Mouse (Mus musculus): ENCODE results near the gene Rln3. TPM values are rescaled to one million over a fixed set of nuclear protein-coding genes. Genes with fewer than 3 reads are reported as not detected.
"Not testable (repeated sequence)": the region's sequence is repeated elsewhere in the genome, so short reads cannot be mapped to it uniquely, and the experiment has no call there.

Rln3 gene
- total RNA-seq, 2 experiments from 2014 or later: not detected

DNA sequence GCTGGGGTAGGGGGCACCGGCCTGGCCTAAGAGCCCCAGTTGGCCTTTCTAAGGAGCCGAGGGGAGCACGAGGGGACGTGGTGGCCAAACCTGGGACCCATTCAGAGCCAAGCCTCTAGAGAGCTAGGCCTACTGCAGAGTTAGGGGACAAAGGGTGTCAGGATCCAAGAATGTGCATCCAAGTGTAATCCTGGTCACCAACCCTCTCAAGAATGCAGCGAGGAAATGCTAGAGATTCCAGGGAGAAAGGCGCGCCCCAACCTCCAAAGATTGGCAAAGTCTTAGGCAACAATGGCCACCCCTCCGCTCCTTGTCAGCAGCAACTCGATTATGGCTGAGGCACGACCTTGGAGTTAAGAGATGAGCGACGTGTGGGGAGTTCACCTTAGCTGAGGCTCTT is 23.2 kb downstream of the Rln3 start:
- DNase-seq (ENCODE audit: low spot score in 2 of 2): no peak

DNA sequence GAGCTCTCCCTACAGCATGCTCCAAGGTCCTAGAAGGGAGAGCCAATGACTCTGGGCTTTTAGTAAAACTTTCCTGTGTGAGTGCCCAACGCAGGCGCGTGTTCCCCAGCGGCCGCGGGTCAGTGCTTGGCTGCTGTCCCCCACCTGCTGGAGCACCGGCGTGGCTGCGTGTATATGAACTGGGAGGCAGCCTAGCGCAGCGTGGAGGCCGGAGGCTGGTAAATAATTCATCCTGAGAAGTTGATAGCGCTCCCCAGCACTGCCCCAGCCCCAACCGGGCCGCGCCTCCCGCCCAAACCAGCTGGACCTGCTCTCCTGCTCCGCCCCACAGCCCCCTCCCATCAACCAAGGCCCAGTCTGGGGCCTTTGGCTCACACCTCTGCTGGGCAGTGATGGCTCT is 23.7 kb downstream of the Rln3 start, which contains the start of gene Palm3:
TSS of gene Palm3 (plus strand) at position 376 of the 400 bp plus-strand sequence.
- no peak for DNase-seq (ENCODE audit: low spot score in 2 of 2)

DNA sequence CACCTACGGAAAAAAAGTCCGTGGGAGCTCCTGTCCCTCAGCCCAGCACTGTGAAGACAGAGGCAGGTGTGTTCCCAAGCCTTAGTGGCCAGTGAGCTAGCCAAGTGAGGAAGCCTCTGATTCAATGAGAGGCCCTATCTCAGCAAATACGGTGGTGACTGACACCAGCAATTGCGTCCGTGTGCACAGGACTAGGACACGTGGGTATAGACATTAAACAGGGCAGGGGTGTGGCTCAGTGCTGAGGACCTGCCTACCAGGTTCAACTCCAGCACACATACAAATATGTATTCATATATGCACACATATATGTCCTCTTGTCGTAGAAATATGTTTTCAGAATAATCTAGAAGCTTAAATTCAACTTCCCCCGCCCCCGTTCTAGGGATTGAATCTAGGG is 25.1 kb downstream of the Rln3 start:
- DNase-seq (ENCODE audit: low spot score in 2 of 2): no peak

DNA sequence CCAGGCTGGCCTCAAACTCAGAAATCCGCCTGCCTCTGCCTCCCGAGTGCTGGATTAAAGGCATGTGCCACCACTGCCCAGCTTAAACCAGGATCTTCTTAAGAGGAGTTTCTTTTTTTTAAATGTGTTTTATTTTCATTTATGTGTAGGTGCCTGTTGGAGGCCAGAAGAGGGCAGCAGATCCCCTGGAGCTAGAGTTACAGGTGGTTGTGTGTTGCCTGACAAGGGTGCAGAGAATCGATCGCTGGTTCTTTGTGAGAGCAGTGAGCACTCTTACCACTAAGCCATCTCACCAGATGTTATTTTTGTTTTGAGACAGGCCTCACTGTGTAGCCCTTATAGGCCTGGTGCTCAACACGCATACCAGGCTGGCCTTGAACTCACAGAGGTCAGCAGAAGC is 29.0 kb downstream of the Rln3 start:
- no peak for DNase-seq (ENCODE audit: low spot score in 2 of 2)

DNA sequence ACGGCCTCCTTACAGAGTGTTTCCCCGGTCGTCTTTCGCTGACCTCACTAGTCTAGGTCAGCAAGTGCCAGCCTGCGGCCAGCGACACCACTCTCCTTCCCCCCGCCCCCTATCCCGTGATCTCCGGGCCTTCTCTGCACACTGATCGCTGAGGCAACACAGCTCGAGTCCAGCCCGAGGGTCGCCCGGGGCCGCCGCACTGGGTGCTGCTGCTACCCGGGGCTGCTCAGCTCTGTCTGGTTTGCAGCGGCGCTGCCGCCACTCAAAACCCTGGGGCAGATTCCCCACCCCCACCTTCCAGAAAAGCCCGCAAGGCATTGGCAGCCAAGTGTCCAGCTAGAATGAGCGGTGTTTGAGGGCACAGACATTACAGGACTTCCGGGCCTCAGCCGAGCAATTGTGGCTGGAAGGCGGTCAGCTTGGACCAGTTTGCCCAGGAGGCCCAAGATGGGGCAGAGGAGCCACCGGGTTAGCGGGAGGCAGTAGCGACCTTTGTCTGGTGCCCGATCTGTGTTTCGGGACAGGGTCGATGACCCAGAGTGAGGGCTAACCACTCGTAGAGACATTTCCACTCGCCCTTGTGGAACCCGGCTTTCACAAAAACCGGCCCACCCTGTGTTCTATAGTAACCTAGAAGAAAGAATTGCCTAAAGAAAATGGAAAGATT is 32.2 kb downstream of the Rln3 start:
- no peak for DNase-seq (ENCODE audit: low spot score in 2 of 2)

DNA sequence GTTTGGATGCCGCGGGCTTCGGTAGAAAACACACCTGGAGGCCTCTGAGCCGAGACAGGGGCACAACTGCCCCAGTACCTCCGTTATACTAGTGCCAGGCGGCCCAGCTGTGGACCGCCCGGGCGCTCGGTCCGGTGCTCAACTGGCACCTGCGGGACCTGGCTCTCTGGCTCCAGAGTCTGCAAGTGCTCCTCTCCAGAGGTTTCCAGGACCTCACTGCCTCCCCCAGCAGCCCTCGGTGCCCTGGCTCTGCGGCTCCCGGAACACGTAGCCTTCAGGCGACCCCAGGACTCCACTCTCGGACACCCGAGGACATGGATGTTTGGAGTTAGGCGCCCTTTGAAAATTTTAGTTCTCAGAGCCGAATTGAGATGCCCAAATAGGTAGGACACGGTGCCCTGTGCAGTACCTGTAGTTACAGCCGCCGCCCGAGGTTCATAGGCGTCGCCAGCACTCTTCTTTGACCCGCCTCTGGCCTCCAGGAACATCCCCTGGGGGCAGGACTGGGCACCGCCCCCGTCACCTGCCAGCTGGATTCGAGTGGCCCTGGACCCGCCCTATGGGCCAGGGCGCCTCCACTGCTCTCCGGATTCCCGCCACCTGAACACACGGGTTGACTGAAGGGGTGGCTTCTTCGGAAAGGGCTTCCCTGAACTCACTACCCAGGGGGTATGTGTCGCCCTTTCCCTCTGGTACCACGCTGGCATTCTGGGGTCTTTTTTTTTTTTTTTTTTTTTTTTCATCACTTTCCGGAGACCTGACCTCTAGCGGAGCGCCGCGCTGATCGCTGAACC is 32.9 kb downstream of the Rln3 start, which contains the start of gene 2210011C24Rik:
TSS of gene 2210011C24Rik (minus strand) at position 467 of the 794 bp plus-strand sequence.
- DNase-seq (ENCODE audit: low spot score in 2 of 2): no peak

DNA sequence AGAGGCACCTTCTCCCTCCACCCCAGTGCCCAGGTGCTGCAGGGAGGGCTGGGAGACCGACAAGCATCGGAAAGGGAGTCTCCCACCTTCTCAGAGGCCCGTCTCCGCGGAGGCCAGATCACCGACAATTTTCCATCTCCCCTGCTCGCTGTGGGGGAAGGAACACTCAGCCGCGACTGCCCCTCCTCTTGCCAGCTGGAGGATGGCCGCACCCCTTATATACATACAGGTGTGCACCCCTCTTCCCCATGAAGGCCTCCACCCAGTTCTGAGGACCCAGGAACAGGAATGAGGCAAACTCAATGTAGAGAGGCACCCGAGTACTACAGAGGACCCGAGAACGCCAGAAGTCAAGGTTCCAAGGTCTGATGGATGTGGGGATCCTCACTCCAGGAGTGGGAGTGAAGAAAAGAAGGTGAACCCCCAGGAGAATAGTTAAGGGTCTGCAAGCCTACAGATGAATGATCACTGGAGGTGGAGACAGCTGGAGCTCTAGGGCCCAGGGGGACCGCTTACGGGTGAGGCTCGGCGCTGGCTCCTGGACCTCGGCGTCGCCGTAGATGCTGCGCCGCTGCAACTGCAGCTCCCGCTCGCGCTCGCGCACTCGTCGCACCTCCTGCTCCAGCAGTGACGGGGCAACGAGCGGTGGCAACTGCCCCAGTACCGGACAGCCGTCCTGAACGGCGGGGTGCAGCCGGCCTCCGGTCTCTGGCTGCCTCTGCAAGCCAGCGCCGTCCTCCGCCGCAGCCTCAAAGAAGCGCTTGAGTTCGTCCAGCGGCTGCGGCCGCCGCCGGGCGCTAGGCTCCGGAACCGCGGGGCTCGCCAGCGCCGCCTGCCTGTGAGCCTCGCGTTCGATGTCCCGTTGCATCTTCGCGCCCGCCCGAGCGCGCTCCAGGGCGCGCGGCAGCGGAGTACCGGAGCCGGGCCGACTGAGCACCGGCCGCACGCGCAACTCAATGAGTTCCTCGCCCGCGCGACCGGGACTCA is 33.9 kb downstream of the Rln3 start:
- peak in 1 of 2 experiments; percentile 72 for DNase-seq (ENCODE audit: low spot score in 2 of 2)

DNA sequence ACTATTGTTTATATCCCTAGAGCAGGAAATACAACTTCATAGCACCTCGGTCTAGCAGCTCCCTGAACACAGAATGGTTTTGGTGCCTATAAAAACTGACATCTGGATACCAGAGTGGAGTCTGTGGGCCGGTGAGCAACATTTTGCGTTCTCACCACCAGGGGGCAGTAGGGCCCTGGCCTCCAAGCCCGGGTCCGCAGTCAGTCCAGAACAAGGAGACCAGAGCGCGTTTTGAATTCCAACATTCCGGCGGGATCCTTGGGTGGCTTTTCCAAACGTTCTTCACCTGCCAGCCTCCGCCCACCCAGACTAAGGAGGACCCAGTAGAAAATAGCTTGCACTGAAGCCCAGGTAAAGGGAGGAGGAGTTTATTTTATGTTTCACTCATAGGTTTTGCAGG is 34.9 kb downstream of the Rln3 start:
- DNase-seq (ENCODE audit: low spot score in 2 of 2): peak; percentile 70 to 90

DNA sequence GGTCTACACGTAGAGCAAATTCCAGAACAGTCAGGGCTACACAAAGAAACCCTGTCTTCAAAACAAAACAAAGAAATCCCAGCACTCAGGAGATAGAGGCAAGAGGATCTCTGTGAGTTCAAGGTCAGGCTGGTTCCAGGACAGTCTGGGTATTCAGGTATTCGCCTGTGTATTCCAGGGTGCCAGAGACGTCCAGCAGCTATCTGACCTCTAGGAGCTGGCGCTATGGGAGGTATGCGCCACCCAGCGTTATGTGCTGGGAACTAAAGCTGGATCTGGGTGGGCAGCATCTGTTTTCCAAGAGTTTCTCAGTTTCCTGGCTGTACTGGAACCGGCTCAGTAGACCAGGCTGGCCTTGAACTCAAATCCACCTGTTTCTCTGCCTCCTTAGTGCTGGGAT is 36.4 kb downstream of the Rln3 start:
- DNase-seq (ENCODE audit: low spot score in 2 of 2): no peak

DNA sequence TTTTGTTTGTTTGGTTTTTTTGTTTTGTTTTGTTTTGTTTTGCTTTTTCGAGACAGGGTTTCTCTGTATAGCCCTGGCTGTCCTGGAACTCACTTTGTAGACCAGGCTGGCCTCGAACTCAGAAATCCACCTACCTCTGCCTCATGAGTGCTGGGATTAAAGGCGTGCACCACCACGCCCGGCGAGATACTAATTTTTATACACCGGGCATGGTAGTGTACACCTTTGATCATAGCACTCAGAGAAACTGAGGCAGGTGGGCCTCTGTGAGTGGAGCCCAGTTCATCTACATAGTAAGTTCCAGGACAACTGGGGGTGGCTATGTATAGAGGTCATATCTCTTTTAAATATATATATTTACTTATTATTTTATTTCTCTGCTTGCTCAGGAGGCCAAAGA is 39.3 kb downstream of the Rln3 start:
- DNase-seq (ENCODE audit: low spot score in 2 of 2): not testable (repeated sequence)

DNA sequence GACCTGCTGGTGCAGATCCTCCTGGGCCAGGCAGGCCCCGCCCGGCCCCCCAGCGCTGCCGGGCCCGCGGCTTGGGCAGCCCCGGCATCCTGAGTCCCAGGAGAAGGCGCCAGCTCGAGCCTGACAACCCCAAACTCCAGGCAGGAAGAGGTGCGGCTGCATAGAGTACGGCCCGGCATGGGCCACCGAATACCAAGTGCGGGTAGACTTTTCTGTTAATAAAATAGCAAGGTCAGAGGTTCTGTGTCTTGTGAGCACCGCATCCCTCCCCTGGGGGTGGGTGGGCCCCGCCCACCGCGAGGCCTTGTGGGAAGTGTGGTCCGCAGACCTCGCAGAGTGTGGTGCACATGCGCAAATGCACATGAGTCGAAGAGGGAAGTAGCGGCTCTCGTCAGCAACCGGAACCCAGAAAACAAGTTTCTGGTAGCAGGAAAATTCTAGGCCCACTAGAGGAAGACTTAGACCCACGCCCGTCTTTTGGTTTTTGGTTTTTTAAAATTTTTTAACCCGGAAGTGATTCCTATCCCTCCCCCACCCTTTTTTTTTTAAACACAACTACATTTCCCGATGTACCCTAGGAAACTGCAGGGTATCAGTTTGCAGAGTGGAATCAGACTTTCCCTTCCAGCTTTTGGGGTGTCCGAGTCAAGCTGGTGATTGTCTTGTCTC is 40.1 kb downstream of the Rln3 start:
- peak; percentile 90 to 95 for DNase-seq (ENCODE audit: low spot score in 2 of 2)

DNA sequence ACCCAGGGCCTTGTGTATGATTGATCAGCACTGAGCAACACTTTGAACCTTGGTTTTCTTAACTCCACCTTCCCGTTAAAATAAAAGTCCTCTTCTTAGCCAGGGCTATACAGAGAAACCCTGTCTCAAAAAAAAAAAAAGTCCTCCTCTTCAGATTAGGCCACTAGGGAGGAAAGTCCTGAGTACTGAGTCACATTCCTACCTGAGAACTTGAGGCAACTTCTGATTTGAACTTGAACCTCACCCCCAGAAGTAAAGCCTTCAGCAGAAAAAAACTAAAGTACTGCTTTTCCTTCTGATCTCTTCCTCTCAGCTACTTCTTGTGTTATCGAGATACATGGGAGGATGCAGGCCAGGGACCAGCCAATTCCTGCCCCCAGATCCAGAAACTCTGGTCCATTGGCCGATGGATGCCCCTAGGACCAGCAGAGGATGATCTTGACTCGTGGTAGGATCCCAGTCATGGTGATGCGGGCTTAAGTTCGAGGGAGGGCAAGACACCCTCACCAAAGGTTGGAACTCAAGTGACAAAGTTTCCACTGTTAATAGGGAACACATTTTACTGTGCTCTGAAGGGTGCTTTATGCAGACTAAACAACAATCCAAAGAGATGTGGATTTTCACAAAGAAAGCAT is 41.1 kb downstream of the Rln3 start:
- DNase-seq (ENCODE audit: low spot score in 2 of 2): no peak

DNA sequence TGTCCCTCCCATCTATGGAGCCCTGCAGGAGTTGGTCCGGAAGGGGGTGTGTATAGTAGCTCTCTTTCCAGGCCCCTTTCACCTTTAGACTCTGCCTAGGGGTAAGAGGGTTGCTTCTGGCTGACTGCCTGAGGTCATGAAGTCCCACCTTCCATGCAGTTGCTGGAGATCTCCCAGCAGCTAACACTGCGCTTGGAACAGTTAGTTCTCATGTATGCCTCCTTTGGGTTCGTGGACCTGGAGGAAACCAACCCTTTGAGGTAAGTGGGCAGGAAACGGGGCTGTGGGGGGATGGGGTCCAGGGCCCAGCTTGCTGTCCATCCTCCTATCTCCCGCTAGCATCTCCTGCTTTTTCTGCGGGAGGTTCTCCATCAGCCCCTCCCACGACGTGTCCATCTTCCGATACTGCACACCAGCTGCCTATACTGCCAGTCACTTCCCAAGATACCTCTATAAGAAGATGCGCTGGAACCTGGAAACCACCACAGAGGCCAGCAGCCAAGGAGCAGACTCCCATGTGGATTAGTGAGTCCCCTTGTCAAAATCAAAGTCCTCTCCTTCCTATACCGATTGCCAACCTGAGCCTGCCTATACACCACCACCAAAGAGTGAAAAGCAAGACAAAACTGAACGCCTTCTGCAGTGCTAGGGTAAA is 41.7 kb downstream of the Rln3 start:
- DNase-seq (ENCODE audit: low spot score in 2 of 2): no peak

DNA sequence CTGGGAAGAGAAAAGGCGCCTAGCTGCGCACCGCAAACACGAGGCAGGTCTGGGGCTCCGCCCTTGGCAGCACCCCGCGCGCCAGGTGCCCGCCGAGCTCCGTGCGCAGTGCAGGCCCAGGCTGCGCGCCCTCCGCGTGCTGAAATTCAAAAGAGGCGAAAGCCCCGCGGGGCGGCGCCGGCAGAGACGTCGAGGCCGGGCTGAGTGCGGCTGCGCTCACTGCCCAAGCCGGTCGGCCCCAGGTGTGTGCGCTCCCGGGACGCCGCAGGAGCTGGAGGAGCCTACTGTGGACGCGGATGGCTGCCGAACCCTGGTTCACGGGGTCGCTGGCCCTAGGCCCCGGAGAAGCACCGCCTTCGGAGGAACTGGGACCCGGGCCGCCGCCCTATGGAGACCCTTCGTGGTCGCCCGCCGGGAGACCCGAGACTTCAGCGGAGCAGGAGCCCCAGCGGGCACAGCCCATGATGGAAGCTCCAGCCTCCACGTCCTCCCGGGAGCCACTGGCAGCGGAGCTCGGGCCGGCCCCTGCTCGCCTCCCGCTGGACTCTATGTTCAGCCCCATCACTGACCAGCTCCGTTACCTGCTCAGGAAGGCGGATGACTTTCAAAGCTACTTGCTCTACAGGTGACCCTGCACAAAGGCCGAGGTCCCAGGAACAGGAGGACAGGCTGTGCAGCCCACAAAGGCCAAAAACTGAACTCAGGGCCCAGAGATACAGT is 43.4 kb downstream of the Rln3 start, which contains the start of gene 1700067K01Rik:
TSS of gene 1700067K01Rik (plus strand) at position 222 of the 720 bp plus-strand sequence.
- DNase-seq (ENCODE audit: low spot score in 2 of 2): no peak

DNA sequence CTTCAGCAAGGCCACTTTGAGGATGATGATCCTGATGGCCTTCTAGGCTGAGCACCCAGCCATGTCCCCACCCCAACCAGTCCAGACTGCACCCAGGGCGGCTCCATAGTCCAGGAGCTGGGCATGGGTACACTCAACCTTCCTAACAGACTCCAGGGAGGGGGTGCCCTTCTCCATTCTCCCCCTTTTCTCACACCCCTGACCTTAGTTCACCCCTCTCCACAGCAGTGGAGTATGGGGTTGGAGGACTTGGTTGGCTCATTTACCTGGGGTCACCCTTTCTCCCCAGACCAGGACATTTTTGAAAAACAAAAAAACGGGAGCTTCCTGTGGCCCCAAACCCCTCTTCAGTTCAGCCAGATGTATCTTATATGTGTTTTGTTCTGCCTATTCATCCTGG is 45.0 kb downstream of the Rln3 start:
- no peak for DNase-seq (ENCODE audit: low spot score in 2 of 2)

DNA sequence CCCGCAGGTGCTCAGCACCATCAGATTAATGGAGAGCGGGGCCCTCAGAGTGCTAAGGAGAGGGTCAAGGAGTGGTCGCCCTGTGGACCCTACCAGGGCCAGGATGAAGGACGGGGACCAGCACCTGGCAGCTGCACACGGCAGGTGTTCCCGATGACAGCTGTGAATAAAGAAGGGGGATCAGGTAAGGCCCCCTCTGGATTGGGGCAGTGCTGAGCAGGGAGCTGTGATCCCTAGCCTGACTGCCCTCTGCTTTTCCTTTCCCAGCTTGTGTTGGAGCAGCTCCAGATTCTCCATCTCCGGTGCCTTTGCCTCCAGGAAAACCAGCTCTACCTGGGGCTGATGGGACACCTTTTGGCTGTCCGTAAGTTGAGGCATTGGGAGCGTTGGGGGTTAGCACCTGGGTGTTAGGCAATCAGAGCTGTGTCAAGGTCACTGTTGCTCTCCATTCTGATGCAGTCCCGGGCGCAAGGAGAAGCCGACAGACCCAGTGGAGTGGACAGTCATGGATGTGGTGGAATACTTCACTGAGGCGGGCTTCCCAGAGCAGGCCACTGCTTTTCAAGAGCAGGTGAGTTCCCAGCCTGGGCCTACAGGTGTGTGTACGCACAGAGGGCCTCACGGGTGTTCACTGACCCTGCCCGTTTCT is 45.6 kb downstream of the Rln3 start:
- DNase-seq (ENCODE audit: low spot score in 2 of 2): no peak

DNA sequence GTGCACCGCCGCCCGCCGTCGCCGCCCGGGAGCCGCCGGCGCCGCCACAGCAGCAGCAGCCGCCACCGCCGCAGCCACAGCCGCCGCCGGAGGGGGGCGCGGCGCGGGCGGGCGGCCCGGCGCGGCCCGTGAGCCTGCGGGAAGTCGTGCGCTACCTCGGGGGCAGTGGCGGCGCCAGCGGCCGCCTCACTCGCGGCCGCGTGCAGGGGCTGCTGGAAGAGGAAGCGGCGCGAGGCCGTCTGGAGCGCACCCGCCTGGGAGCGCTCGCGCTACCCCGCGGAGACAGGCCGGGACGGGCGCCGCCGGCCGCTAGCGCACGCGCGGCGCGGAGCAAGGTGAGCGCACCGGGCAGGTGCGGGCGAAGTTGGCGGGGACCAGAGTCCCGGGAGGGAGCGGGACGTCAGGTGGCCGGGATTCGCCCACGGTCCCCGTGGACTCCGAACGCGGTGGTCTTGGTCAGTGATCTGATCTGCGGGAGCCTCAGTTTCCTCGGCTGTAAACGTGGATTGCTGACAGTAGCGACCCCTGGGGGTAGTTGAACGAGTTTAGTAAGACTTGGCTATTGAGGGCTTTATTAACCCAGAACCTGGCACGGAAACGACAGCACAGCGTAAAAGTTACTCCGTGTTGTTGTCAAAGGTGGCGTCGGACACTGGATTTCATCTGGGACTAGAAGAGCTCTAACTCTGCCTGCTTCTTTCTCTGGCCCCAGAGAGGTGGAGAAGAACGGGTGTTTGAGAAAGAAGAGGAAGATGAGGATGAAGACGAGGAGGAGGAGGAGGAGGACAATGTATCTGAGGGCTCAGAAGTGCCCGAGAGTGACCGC is 46.4 kb downstream of the Rln3 start:
- peak in 1 of 2 experiments; percentile 57 for DNase-seq (ENCODE audit: low spot score in 2 of 2)
